Mouse (Mus musculus) layer of hippocampus, adult 8-10 months (tissue): ENCODE results near the gene Tomm22. TPM values are rescaled to one million over a fixed set of nuclear protein-coding genes. Genes with fewer than 3 reads are reported as not detected.
"Not testable (repeated sequence)": the region's sequence is repeated elsewhere in the genome, so short reads cannot be mapped to it uniquely, and the experiment has no call there.

ENCODE experiments used
- DNase-seq, 2 experiments: peaks; one replicate each; pipeline ENCODE4 v3.0.0; 2022; ENCODE audit warnings: low spot score in 2 of 2
- total RNA-seq, 4 experiments: library from RNA; stranded (reverse); gene quantifications; 2 replicates each; pipeline ENCODE4 v1.2.4; 2022

Gene Tomm22
- total RNA-seq, result 100 to 1,000 TPM in 3 of 4 experiments, 10 to 100 TPM in 1; 89.4 to 103 (median 101) TPM

DNA sequence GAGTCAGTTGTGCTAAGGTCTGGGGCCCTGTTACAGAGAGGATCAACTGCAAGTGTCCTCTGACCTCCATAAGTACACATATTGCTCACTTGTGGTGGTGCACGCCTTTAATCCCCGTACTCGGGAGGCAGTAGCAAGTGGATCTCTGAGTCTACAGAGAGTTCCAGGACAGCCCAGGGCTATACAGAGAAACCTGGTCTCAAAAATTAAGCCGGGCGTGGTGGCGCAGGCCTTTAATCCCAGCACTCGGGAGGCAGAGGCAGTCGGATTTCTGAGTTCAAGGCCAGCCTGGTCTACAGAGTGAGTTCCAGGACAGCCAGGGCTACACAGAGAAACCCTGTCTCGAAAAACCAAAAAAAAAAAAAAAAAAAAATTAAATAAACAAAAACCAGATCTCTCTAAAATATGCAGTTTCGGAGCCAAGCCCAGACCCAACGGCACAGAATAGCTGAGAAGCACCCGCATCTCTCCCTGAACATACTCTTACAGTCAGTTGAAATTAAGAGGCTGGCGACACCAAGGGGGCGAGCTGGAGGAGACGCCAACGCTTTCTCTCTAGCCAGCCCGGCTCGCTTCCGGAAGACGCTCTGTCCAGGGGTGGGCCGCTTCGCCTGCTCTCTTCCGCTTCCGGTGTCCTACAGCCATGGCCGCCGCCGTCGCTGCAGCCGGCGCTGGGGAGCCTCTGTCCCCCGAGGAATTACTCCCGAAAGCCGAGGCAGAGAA, at the start of gene Tomm22:
Tomm22 (plus strand) TSS at position 613 of the 723 bp plus-strand sequence.
- peak; percentile 84 to 85 for DNase-seq

DNA sequence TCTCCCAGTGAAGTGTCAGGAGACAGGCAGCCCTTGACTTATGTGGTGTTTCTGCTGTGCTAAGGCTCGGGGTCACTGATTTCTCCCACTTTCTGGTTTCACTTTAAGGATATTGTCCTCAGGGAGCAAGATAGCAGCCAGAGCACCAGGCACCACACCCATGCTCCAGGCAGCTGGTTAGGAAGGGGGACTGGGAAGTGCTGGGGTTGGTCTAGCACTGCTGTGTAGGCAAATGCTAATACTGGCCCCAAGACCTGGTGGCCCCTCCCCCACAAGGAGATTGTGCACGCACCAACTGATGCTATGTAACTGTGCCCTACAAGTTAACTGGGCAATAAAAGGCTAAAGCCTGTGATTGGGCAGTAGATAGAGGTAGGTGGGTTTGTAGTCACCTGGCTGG, 40.2 kb upstream of the Tomm22 start:
- no peak for DNase-seq

DNA sequence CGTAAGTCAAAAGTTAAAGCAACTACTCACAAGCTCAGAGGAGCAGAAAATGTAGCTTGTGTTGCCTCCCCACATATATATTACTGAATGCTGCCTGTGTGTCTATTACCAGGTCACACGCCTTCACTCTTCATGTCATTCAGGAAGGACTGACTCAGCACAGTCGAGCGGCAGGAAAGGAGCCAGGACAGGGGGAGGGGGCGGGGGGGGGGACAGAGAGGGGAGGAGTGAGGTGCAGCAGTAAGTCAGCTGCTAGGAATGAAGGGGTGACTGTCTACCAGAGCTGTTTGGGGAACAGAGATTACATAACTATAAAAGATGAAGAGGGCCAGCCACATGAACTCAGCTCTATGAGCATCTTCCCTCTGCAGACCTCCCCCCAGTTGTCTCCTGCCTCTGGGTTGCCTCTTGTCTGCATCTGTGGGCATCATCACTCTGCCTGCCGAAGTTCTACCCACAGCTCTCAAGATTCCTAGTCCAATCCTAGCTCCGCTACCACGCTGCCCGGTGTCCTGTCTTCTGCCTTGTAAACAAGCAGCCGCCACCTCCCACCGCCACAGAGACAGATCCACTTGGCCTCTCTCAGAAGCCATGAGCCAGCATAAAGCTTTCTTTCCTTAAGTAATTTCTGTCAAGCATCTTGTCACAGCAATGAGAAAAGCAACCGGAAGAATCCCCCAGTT, 29.4 kb upstream of the Tomm22 start:
- peak in 1 of 2 experiments; percentile 24 for DNase-seq

DNA sequence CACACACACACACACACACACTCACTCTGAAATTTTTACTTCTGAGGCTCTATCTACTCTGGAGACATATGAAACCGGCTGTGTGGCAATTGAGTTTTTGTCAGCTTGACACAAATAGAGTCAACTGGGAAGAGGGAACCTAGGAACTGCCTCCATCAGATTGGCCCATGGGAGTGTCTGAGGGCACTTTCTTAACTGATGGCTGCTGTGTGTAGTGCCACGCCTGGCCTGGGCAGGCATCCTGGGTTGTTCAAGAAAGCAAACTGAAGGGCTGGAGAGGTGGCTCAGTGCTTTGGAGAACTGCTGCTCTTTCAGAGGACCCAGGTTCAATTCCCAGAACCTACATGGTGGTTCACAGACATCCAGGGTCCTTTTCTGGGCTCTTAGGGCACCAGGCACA, 25.2 kb upstream of the Tomm22 start:
- no peak for DNase-seq

DNA sequence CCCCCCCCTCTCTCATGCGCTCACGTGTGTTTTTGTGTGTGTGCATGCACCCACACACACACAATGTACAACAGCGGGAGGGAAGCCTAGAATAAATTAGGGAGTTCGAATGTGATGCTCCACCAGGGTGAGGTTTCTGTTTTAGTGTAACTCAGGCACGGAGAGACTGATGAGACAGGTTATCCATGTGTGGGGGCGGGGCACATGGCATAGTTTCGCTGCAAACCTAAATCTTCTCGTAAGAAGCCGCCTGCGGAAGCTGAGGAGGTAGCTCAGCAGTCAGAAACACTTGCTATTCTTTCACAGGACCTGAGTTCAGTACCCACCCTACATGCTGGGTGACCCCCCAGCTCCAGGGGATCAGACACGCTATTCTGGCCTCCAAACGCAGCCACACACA, 22.5 kb upstream of the Tomm22 start:
- DNase-seq, result no peak

DNA sequence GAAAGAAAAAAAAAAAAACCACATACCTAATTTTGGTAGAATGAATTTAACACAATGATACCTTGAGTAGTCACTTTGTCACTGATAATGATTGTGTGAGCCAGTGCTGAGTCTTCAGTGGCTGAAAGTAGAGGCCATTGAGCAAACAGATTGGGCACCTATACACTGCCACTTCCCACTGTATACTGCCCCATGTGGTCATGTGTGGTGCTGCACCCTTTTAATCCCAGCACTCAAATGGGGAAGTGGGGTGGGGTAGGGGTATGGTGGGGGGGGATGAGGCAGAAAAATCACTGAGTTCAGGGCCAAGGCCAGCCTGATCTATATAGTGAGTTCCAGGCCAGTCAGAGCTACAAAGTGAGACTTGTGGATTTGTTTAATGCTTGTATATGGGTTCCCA, 20.1 kb upstream of the Tomm22 start:
- DNase-seq, result no peak

DNA sequence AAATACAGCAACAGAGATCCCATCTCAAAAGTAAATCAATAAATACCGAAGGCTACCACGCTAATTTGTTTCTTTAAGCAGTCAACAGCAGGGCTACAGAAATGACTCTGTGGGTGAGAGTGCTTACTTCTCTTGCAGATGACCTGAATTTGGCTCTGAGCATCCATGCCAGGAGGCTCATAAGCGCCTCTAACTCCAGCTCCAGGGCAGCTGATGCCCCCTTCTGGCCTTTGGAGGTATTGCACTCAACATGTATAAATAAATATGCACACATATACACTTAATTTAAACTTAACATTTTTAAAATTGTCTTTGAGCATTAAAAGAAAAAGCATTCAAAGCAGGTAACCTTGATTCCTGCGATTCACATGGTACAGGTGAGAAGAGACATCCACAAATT, 19.2 kb upstream of the Tomm22 start:
- DNase-seq, result no peak

DNA sequence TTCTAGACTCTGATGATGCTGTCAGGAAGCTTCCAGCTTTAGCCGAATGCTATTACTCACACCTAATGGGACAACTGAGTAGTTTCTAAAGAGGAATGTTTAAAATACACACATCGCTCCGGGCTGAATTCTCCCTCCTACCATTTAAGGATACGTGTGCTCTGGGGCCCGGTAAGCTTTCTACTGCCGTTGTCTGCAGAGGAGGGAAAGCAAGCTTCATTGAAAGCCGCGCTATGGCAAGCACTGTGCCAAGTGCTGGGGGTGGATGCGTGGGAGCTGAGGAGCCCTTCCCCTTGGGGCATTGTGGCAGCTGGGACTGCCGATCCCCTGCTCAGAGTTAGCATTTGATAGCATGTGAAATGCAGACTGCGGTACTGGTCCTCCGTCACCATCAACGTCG, 14.2 kb upstream of the Tomm22 start:
- no peak for DNase-seq

DNA sequence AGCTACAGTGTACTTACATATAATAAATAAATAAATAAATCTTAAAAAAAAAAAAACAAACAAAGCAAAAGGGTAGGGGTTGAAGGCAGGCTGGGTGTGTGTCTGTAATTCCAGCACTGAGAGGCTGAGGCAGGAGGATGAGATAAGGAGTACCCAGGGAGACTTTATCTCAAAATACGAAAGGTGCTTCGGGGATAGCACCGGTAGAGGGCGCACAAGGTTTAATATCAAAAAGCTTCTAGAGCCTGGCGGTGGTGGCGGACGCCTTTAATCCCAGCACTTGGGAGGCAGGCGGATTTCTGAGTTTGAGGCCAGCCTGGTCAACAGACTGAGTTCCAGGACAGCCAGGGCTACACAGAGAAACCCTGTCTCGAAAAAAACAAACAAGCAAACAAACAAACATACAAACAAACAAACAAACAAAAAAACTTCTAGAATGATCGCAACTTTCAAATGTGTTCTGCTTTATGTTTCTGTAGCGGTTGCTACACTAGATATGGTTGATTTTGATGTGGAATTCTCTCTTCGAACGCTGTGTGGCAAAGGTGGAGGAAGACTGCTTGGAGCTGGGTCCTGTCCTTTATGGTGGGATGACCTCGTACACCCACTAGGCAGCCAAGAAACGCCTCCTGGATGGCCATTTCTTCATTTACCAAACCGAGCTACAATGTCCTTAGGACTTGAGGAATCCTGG, 12.7 kb upstream of the Tomm22 start:
- DNase-seq, result peak; percentile 80 to 91

DNA sequence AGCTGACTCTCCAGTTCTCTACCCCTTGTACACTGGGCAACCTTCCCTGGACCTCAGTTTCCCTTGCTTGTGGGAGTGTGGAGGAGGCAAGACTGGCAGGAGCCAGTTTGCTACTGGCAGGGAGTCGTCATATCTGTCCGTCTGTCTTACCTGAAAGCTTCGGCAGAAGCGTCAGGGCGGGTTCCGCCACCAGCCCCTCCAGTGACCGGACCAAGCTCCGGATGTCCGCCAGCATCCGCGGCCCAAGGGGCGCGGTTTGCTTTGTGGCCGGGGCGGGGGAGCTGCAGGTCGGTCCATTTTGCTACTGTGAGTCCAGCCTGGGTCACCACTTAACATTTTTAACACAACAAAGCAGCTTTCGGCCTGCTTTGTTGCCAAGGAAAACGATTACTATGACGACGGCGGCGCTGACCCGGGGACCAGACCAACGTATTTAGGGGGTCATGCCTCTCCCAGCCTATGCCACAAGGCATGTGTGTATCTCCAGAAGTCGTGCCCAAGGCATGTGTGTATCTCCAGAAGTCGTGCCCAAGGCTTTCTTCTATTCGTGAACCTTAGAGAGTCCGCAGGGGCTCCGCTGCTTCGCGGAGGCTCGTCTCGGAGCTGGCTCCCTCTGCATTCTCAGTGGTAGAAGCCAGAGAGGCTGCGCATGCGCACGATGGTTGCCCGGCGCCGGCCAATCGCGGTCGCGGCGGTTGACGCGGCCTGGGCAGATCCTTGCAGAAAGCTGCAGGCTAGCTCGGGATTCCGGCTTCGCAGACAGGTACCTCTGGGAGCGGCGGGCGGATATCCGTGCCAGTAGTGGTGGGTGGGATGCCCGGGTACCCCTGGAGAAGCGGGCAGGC, 11.9 kb upstream of the Tomm22 start, which contains the start of the genes Fam227a and Cby1:
Fam227a (minus strand) TSS at position 426 of the 845 bp plus-strand sequence.
Cby1 (plus strand) TSS at position 669 of the 845 bp plus-strand sequence.
- peak; percentile 88 to 96 for DNase-seq

DNA sequence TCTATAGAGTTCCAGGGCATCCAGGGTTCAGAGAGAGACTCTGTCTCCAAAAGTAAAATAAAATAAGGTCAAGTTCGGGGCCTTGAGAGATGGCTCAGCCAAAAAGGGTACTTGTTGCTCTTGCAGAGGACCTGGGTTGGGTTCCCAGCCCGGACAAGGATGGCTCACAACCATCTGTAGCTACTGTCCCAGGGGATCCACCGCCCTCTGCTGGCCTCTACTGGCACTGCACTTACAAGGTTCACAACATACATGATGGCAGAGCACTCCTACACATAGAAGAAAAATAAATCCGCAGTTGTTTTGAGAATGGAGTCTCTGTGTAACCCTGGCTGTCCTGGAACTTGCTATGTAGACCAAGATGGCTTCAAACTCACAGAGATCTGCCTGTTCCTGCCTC, 8.8 kb upstream of the Tomm22 start:
- no peak for DNase-seq

DNA sequence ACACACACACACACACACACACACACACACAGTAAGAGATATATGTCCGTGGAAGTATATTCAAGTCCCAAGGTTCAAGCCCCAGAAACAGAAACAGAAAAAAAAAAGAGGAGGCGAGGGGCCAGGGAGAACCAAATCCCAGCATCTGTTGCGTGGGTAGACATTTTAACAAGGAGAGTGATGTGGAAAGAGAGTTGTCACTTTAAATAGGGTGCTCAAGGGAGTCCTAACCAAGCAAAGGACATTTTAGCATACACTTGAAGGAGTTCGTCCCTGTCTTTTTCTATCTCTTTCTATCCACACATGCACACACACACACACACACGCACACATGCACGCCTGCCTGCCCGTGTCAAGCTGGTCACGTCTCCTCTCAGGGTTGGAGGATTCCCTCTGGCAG, 6.0 kb upstream of the Tomm22 start:
- no peak for DNase-seq

DNA sequence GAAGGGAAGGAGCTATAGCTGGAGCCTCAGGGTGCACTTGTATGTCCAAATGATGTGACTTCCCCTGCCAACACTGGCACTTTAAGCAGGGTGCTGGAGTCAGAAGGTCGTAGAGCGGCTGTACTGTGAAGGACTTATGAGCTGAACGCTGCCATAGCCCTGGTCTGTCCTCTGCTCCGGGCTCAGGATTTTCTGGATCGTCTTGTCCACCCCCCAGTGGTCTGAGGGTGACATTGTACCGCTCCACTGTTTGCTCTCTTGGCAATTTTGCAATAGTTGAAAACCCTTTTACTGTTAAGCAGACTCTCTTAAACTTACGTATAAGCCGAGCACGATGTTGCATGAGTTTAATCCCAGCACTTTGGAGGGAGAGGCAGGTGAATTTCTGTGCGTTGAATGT, 1.5 kb upstream of the Tomm22 start:
- no peak for DNase-seq

DNA sequence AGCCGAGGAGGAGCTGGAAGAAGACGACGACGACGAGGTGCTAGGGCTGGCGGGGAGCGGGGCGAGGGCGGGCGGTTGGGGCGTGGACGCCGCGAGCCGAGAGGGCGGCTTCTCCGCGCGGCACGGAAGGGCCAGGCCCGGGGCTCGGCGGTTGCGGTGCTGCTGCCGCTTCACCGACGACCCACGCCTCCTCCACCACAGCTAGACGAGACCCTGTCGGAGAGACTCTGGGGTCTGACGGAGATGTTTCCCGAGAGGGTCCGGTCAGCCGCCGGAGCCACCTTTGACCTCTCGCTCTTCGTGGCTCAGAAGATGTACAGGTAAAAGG, 275 bp downstream of the Tomm22 start:
- DNase-seq, result no peak

DNA sequence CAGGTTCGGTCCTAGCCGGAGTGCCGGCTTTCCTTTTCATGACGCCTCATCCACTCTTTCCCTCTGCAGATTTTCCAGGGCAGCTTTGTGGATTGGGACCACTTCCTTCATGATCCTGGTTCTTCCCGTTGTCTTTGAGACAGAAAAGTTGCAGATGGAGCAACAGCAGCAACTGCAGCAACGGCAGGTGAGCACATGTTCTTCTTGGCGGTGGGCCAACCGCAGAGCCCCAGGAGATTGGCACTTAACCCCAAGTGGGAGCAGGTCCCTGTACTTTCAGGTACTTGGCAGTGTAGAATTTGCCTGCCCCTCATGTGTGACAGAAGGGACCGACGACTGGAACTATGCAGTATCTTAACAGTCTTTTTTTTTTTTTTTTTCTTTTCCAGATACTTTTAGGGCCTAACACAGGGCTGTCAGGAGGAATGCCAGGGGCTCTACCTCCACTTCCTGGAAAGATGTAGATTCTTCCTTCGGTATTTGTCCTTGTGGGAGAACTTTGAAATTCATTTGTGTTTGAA, 1.2 kb downstream of the Tomm22 start:
- DNase-seq, result not testable (repeated sequence)

DNA sequence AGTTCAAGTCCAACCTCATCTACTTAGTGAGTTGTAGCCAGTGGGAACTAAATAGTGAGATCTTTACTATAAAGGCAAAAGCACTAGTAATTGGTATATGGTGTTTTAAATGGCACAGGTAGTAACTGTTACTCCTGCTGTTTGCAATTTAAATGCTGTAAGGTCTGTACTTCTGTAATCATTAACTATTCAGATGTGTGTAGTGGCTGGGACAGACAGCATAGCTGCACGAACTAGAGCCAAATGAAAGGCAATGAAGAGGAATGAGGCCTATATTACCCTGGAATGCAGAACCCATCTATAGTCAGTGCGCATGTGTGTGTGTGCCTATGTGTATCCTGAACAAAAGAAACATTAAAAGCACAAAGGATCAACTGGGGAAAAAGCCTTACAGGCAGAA, 7.3 kb downstream of the Tomm22 start:
- DNase-seq, result no peak

DNA sequence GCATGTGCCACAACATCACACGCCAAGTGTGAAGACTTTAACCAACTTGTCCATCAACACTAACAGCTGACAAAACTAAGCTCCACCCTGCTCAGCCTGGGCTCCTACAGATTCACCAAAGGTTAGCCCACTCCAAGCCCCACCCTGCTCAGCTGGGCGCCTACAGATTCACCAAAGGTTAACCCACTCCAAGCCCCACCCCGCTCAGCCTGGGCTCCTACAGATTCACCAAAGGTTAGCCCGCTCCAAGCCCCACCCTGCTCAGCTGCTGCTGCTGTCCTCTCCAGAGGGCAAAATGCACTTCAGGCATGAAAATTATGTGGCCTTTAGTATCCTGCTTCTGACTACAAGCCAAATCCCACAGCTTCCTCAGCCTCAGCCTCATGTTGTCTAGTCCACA, 11.3 kb downstream of the Tomm22 start:
- no peak for DNase-seq

DNA sequence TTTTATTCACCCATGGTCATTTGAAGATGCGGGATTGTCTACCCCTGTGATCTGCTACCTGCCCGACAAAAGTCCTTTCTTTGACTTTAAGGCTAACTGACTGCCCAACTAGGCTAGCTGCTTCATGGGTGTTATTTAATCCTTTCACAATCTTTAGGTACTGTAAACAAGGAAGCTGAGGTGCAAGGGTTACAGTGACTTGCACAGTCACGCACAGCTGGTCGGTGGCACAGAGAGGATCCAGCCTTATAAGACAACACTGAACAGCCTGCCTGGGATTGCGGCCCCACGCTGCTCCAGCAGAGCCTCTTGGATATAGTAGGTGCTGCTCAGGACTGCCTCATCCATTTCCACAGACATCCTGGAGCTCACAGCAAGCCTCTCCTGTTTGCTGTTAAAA, 12.5 kb downstream of the Tomm22 start:
- DNase-seq, result no peak

DNA sequence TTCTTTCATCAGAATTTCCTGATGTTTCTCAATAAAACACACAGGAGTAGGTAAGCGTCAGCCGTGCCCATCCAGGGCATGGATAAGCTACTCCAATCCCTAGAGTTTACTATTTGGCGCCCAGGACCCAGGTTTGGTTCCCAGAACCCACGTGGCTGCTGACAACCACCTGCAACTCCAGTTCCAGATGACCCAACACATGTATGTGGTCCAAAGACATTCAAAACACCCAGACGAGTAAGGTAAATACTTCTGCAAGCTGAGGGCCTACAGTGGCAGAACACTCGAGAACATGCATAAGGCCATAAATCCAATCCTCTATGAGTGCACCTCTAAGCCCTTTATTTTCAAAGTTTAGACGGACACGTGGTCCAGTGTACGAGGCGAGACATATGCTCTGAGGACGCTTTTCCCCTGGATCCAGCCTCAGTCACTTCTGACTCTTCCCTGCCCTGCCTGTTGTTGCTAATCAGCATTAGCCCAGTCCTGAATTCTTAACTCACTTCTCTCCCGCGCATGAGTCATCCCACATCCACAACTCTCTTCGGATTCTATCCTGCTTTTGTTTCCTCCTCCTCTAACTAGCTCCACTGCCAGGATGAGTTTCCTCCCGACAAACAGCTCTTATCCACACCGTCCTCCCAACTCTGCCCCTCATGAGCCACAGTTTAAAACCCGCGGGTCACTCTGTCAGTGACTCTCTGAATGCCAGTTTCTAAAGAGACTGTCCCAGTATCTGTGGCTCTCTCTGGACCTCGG, 13.2 kb downstream of the Tomm22 start:
- DNase-seq, result no peak

DNA sequence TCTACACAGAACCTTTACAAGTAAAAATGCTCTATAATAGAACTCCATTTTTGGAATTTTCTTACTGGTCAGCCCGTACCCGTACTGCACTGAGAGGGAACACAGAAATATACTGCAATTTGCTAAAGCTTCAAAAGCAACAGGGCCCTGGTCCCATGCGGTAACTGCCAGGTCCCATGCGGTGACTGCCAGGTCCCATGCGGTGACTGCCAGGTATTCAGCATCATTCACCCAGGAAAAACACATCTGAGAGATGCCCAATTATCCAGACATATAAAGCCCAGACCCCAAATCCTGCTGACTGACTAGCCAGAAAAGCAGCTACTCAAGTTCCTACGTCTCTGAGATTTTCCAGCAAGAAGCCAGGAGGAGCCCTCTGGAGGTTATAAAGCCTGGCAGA, 14.0 kb downstream of the Tomm22 start:
- no peak for DNase-seq
